Mouse (Mus musculus) gastrocnemius, adult 8-10 months (tissue): Measurements from ENCODE around the gene Ms4a4c. TPM values are rescaled to one million over a fixed set of nuclear protein-coding genes. Genes with fewer than 3 reads are reported as not detected.
"Not testable (repeated sequence)": the region's sequence is repeated elsewhere in the genome, so short reads cannot be mapped to it uniquely, and the experiment has no call there.

Experiments
- DNase-seq, 2 experiments: peaks; one replicate each; pipeline ENCODE4 v3.0.0; 2022; ENCODE audit warnings: low spot score in 2 of 2
- total RNA-seq, 4 experiments: library from RNA; stranded (reverse); gene quantifications; 2 replicates each; pipeline ENCODE4 v1.2.4; 2022

The Ms4a4c gene
- total RNA-seq, 4 experiments from 2014 or later = not detected

DNA sequence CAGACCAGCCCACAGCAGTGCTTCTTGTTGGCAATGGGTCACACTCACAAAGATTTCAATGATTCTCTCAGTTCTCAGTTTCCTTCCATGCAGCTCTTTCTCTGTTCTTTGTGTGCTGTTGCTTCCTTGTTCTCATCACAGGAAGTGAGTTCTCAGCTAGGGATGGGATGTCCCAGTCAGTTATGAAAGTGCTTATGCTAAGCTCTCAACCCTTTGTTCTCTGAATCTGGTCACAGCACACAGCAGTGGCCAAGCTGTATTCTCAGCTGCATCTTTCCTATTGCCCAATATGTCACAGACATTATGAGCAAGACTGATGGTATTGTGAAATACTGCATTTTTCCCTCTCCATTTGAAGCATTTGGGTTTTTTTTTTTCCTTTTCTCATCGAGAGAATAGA lies 60.2 kb downstream of the Ms4a4c start:
- DNase-seq = not testable (repeated sequence)

DNA sequence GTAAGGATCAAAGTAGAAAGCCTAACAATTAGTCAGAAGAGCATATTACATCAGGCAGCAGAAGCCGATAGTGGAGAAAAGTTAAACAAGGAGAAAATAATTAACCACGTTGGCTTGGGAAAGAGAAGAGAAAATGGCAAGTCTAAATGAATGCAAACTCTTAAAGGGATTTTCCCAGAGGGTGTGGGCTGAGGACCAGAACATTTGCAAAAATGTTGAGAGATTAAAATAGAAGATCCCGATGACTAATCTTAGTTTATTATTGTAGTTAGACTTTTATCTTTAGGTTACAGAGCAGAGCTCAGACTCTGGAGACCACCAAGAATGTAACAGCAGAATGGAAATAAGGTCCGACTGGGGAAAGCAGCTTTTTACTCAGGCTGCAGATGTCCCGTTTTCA lies 61.9 kb downstream of the Ms4a4c start:
- DNase-seq = no peak

GRCm38 (mm10) chr19:11468361-11468760 lies 63.8 kb downstream of the Ms4a4c start:
- not testable (repeated sequence) for DNase-seq

DNA sequence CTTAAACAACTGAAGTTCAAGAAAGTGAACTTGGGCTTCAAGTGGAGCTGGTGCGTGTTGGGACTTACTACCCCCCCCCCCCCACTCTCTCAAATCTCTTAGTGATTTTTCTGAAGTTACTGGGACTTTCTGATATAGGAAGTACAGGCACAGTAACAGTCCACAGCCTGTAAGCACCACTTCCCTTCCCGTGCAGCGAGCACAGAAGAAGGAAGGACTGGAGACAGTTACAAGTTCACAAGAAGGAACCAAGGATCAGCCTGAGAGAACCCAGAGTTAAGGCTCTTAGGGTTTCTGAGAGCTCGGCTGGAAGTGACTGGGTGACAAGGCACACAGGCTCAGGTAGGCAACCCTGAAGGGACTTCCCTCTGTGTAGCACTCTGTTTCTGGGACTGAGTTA lies 64.6 kb downstream of the Ms4a4c start, which contains the start of gene Ms4a6c:
Gene Ms4a6c (plus strand): TSS at position 152 of the 400 bp plus-strand sequence.
- DNase-seq = not testable (repeated sequence)

Other genes with a start within 250 kb of the Ms4a4c start
- gene 1700025F22Rik, start 239.4 kb upstream of the Ms4a4c start, total RNA-seq = not detected
- gene Ms4a13, start 208.0 kb upstream of the Ms4a4c start, total RNA-seq = not detected
- not detected for gene Ms4a12, start 172.3 kb upstream of the Ms4a4c start, total RNA-seq
- gene Ms4a1, start 138.5 kb upstream of the Ms4a4c start, total RNA-seq = not detected
- gene Ms4a5, start 120.9 kb upstream of the Ms4a4c start, total RNA-seq = not detected
- gene Ms4a14, start 90.3 kb upstream of the Ms4a4c start, total RNA-seq = not detected
- under 1 TPM in 2 of 4 experiments, not detected in 2; 0.36 to 0.63 TPM for gene Ms4a7, start 68.6 kb upstream of the Ms4a4c start, total RNA-seq
- gene Ms4a4a, start 29.2 kb upstream of the Ms4a4c start, total RNA-seq = 1 to 10 TPM in 2 of 4 experiments, under 1 TPM in 1, not detected in 1; 0.39 to 1.6 (median 1.4) TPM
- gene Ms4a4b, start 38.8 kb downstream of the Ms4a4c start, total RNA-seq = not detected
- 1 to 10 TPM in 1 of 4 experiments, under 1 TPM in 3; 0.41 to 1.3 (median 0.70) TPM for gene Ms4a6c, start 64.6 kb downstream of the Ms4a4c start, total RNA-seq
- gene Gm8369, start 81.2 kb downstream of the Ms4a4c start, total RNA-seq = not detected
- gene Ms4a6b, start 111.7 kb downstream of the Ms4a4c start, total RNA-seq = 1 to 10 TPM in 2 of 4 experiments, under 1 TPM in 2; 0.73 to 2.0 (median 1.0) TPM
- 1 to 10 TPM; 1.7 to 3.6 (median 2.5) TPM for gene Ms4a4d, start 132.0 kb downstream of the Ms4a4c start, total RNA-seq
- gene Ms4a6d, start 200.1 kb downstream of the Ms4a4c start, total RNA-seq = under 1 TPM in 3 of 4 experiments, not detected in 1; 0.29 to 0.86 (median 0.81) TPM
- gene Ms4a2, start 218.9 kb downstream of the Ms4a4c start, total RNA-seq = under 1 TPM in 3 of 4 experiments, not detected in 1; 0.19 to 0.34 (median 0.31) TPM
- not detected for gene Ms4a3, start 236.1 kb downstream of the Ms4a4c start, total RNA-seq